Mouse (Mus musculus): ENCODE data around the gene Cntn4.

Cntn4 gene

GRCm38 (mm10) chr6:106566929-106567621, 889.6 kb downstream of the Cntn4 start:
- Histone ChIP-seq H3K9me3 (ENCODE audit: low read length) (no peaks in the 10 kb centered on the region), H3K4me1 (replicated peaks; ENCODE audit: low read depth, low read length) (no peaks in the 10 kb centered on the region), H3K4me3 (replicated peaks; ENCODE audit: low read length) (no peak overlapping the region), H3K36me3 (ENCODE audit: insufficient read depth, low read length) (no peaks in the 10 kb centered on the region), H3K27me3 (ENCODE audit: insufficient read depth, low read length) (no peaks in the 10 kb centered on the region)
- TF ChIP-seq CTCF (conservative IDR thresholded peaks at IDR 0.05; ENCODE audit: low read length) (no peak), POU5F1 (IDR thresholded peaks at IDR 0.05; ENCODE audit: borderline replicate concordance, low read length) (no peak), NANOG (IDR thresholded peaks at IDR 0.05; ENCODE audit: borderline replicate concordance, low read length) (no peak)

GRCm38 (mm10) chr6:106580124-106580523, 902.7 kb downstream of the Cntn4 start:
- H3K27me3 ChIP-seq (ENCODE audit: insufficient read depth, low read length), result no peaks in the 10 kb centered on the region
- no peak for TF ChIP-seq NANOG (IDR thresholded peaks at IDR 0.05; ENCODE audit: borderline replicate concordance, low read length)
- TF ChIP-seq CTCF (conservative IDR thresholded peaks at IDR 0.05; ENCODE audit: low read length), result no peak
- TF ChIP-seq POU5F1 (IDR thresholded peaks at IDR 0.05; ENCODE audit: borderline replicate concordance, low read length), result no peak
- H3K4me1 ChIP-seq (replicated peaks; ENCODE audit: low read depth, low read length), result no peaks in the 10 kb centered on the region
- H3K36me3 ChIP-seq (ENCODE audit: insufficient read depth, low read length), result no peaks in the 10 kb centered on the region
- H3K4me3 ChIP-seq (replicated peaks; ENCODE audit: low read length), result no peak overlapping the region
- no peaks in the 10 kb centered on the region for H3K9me3 ChIP-seq (ENCODE audit: low read length)

- TF ChIP-seq POU5F1 (IDR thresholded peaks at IDR 0.05; ENCODE audit: borderline replicate concordance, low read length) (no peak), NANOG (IDR thresholded peaks at IDR 0.05; ENCODE audit: borderline replicate concordance, low read length) (no peak; the same call in 1 of the 2 replicates)
- no peaks in the 10 kb centered on the region for H3K36me3 ChIP-seq (ENCODE audit: insufficient read depth, low read length)
Observed at GRCm38 (mm10) chr6:106593756-106594155, 916.3 kb downstream of the Cntn4 start.

GRCm38 (mm10) chr6:106617081-106617480, 939.6 kb downstream of the Cntn4 start:
- TF ChIP-seq NANOG (IDR thresholded peaks at IDR 0.05; ENCODE audit: borderline replicate concordance, low read length), result no peak
- no peak for TF ChIP-seq CTCF (conservative IDR thresholded peaks at IDR 0.05; ENCODE audit: low read length)
- TF ChIP-seq POU5F1 (IDR thresholded peaks at IDR 0.05; ENCODE audit: borderline replicate concordance, low read length), result no peak
- Histone ChIP-seq H3K4me1 (replicated peaks; ENCODE audit: low read depth, low read length) (peaks cover 33% of the 10 kb centered on the region), H3K27me3 (ENCODE audit: insufficient read depth, low read length) (no peaks in the 10 kb centered on the region), H3K36me3 (ENCODE audit: insufficient read depth, low read length) (no peaks in the 10 kb centered on the region), H3K9me3 (ENCODE audit: low read length) (no peaks in the 10 kb centered on the region), H3K4me3 (replicated peaks; ENCODE audit: low read length) (no peak overlapping the region)

More at GRCm38 (mm10) chr6:106593756-106594155, 916.3 kb downstream of the Cntn4 start:
- H3K9me3 ChIP-seq (ENCODE audit: low read length), result no peaks in the 10 kb centered on the region
- H3K4me3 ChIP-seq (replicated peaks; ENCODE audit: low read length), result peak overlapping the region; percentile 20; the same call in 1 of the 2 replicates
- H3K4me1 ChIP-seq (replicated peaks; ENCODE audit: low read depth, low read length), result peaks cover 19% of the 10 kb centered on the region
- H3K27me3 ChIP-seq (ENCODE audit: insufficient read depth, low read length), result no peaks in the 10 kb centered on the region

- no peaks in the 10 kb centered on the region for H3K36me3 ChIP-seq (ENCODE audit: insufficient read depth, low read length)
- H3K4me1 ChIP-seq (replicated peaks; ENCODE audit: low read depth, low read length), result peaks cover 15% of the 10 kb centered on the region
- no peaks in the 10 kb centered on the region for H3K27me3 ChIP-seq (ENCODE audit: insufficient read depth, low read length)
- no peaks in the 10 kb centered on the region for H3K9me3 ChIP-seq (ENCODE audit: low read length)
- TF ChIP-seq POU5F1 (IDR thresholded peaks at IDR 0.05; ENCODE audit: borderline replicate concordance, low read length) (no peak), NANOG (IDR thresholded peaks at IDR 0.05; ENCODE audit: borderline replicate concordance, low read length) (no peak), CTCF (conservative IDR thresholded peaks at IDR 0.05; ENCODE audit: low read length) (no peak)
- H3K4me3 ChIP-seq (replicated peaks; ENCODE audit: low read length), result no peak overlapping the region
Observed at GRCm38 (mm10) chr6:106621188-106621749, 943.8 kb downstream of the Cntn4 start.

- Histone ChIP-seq H3K36me3 (ENCODE audit: insufficient read depth, low read length) (no peaks in the 10 kb centered on the region), H3K27me3 (ENCODE audit: insufficient read depth, low read length) (no peaks in the 10 kb centered on the region), H3K4me3 (replicated peaks; ENCODE audit: low read length) (no peak overlapping the region), H3K4me1 (replicated peaks; ENCODE audit: low read depth, low read length) (peaks cover 11% of the 10 kb centered on the region; the same call in 1 of the 2 replicates), H3K9me3 (ENCODE audit: low read length) (no peaks in the 10 kb centered on the region)
- TF ChIP-seq NANOG (IDR thresholded peaks at IDR 0.05; ENCODE audit: borderline replicate concordance, low read length), result no peak
- no peak for TF ChIP-seq CTCF (conservative IDR thresholded peaks at IDR 0.05; ENCODE audit: low read length)
- no peak for TF ChIP-seq POU5F1 (IDR thresholded peaks at IDR 0.05; ENCODE audit: borderline replicate concordance, low read length)
Observed at GRCm38 (mm10) chr6:106643026-106643425, 965.6 kb downstream of the Cntn4 start.

- Histone ChIP-seq H3K27me3 (ENCODE audit: insufficient read depth, low read length) (no peaks in the 10 kb centered on the region), H3K36me3 (ENCODE audit: insufficient read depth, low read length) (no peaks in the 10 kb centered on the region), H3K9me3 (ENCODE audit: low read length) (no peaks in the 10 kb centered on the region), H3K4me3 (replicated peaks; ENCODE audit: low read length) (no peak overlapping the region), H3K4me1 (replicated peaks; ENCODE audit: low read depth, low read length) (peaks cover 11% of the 10 kb centered on the region; the same call in 1 of the 2 replicates)
- TF ChIP-seq CTCF (conservative IDR thresholded peaks at IDR 0.05; ENCODE audit: low read length) (peak; percentile 46), POU5F1 (IDR thresholded peaks at IDR 0.05; ENCODE audit: borderline replicate concordance, low read length) (no peak)
Observed at GRCm38 (mm10) chr6:106645496-106646211, 968.2 kb downstream of the Cntn4 start.

- Histone ChIP-seq H3K27me3 (ENCODE audit: insufficient read depth, low read length) (no peaks in the 10 kb centered on the region), H3K4me3 (replicated peaks; ENCODE audit: low read length) (no peak overlapping the region), H3K36me3 (ENCODE audit: insufficient read depth, low read length) (no peaks in the 10 kb centered on the region), H3K4me1 (replicated peaks; ENCODE audit: low read depth, low read length) (peaks cover 11% of the 10 kb centered on the region; the same call in 1 of the 2 replicates), H3K9me3 (ENCODE audit: low read length) (no peaks in the 10 kb centered on the region)
- no peak for TF ChIP-seq NANOG (IDR thresholded peaks at IDR 0.05; ENCODE audit: borderline replicate concordance, low read length)
- TF ChIP-seq POU5F1 (IDR thresholded peaks at IDR 0.05; ENCODE audit: borderline replicate concordance, low read length), result no peak
- TF ChIP-seq CTCF (conservative IDR thresholded peaks at IDR 0.05; ENCODE audit: low read length), result no peak
Observed at GRCm38 (mm10) chr6:106646945-106647344, 969.5 kb downstream of the Cntn4 start.
